Mouse (Mus musculus) lung, adult 2 months (tissue): ENCODE measurements at regions not wholly inside any gene's neighbourhood (a gene's known extent, or its start where the extent isn't known, plus 50 kb on each side); places are given as distances from the start of the nearest gene placed in this dataset.

Source experiments
- CTCF ChIP-seq: fragments of 200-500 bp; IDR thresholded peaks from 2 replicates; pipeline ENCODE4 v1.5.1; 2011; ENCODE audit warnings: mild to moderate bottlenecking, low read length, control low read depth; ENCODE audit not compliant: insufficient read depth
- POLR2A ChIP-seq: fragments of 200-500 bp; IDR thresholded peaks from 2 replicates; pipeline ENCODE4 v1.6.1; 2011; ENCODE audit warnings: low read depth, mild to moderate bottlenecking, control low read depth, low read length, borderline replicate concordance; ENCODE audit errors: extremely low read depth

DNA sequence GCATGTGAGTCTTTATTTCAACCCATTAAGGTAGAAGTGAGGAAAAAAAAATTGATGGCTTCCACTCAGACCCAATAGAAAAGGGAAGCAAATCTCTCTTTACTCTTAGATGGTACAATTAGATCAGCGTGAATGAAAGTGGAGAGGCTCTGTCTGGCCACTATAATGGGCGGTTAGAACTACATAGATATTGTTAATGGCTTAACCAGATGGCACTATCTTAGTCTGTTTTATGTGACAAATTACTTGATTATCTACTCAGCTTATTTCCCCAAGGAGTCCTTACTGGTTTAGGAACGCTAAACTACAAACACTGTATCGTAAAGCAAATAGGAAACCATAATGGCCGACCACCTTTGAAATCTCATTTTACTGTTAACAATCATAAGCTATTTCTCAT lies 138.8 kb upstream of the Samsn1 start:
- no peak for TF ChIP-seq CTCF
- TF ChIP-seq POLR2A, result no peak
